Mouse (Mus musculus): ENCODE measurements around the gene Ublcp1. TPM values are rescaled to one million over a fixed set of nuclear protein-coding genes. Genes with fewer than 3 reads are reported as not detected.

The Ublcp1 gene
- 76.7 and 76.8 TPM in 2 replicates for polyA plus RNA-seq (2014; fragmentation: Nextera tagmentation; extraction: Ambion mirVana)

DNA sequence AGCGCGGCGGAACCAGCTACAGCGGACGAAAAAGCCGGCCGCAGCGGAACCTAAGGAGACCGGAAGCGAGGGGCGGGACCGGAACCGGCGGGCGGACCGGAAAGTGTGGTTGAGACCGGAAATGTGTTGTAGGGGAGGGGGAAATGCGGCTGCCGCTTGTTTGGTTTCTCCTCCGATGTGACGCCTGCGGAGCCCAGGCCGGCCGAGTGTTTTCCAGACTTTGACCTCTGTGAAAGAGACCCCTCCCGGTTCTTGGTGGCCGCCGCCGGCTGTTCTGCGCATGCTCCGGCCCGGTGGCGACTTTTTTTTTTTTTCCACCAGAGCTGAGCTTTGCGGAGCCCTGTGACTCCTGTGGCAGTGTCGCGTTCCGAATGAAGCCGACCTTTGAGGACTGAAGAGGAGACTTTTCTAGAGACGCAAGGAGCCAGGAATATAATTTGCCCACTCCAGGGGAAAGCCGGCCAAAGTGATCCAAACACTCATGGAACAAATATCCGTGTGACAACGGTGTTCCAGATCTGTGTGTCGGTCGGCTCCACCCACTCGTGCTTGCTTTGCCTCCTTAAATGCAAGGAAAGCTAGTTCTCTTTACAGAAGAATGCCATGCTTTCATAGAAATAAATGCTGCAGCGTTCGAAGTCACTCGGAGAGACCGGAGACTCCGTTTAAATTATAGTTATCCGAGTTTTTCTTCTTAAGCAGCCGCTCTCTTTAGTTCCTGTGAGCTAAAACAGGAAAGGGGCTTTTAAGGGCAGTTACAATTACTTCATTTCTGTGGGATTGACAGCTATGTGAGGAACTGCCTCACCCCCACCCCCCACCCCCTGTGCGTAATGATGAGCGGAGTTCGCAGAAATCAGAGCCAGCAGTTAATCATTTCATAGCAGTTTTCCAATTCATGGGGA, at the start of gene Ublcp1:
Gene Ublcp1, minus strand, starts transcription at position 67 of the 905 bp plus-strand sequence.
- Histone ChIP-seq H3K27me3 (ENCODE audit: control insufficient read depth, insufficient read depth, low read length) (no peaks in the 10 kb centered on the region), H3K4me2 (ENCODE audit: low read depth, severe bottlenecking) (peak within 1 kb of the TSS; percentile 93), H3K9ac (ENCODE audit: low read length) (peak within 1 kb of the TSS; percentile 83), H3K9me3 (ENCODE audit: control insufficient read depth, low read length) (no peaks in the 10 kb centered on the region), H3K27ac (replicated peaks; ENCODE audit: low read depth, low read length) (peak within 1 kb of the TSS; percentile 75), H3K4me3 (ENCODE audit: low read depth, low read length) (peak within 1 kb of the TSS; percentile 97), H3K36me3 (ENCODE audit: control insufficient read depth, insufficient read depth, low read length) (no peaks in the 10 kb centered on the region), H3K4me1 (ENCODE audit: control insufficient read depth, insufficient read depth, low read length) (peaks cover 6% of the 10 kb centered on the region; the same call in 1 of the 2 replicates)
- under 1% methylated on average over 54 of the region's 54 CpGs for WGBS
- ATAC-seq (ENCODE audit: insufficient number of reproducible peaks, low FRiP score, low TSS enrichment, low read depth) = peak; percentile 92
- peak; percentile 95 for DNase-seq (ENCODE audit: low spot score)

- H3K9me3 ChIP-seq (ENCODE audit: control insufficient read depth, low read length) = no peaks in the 10 kb centered on the region
- WGBS = under 1% methylated on average over 40 of the region's 61 CpGs
- ATAC-seq (ENCODE audit: insufficient number of reproducible peaks, low FRiP score, low TSS enrichment, low read depth) = peak; percentile 77
- no peaks in the 10 kb centered on the region for H3K36me3 ChIP-seq (ENCODE audit: control insufficient read depth, insufficient read depth, low read length)
- DNase-seq (ENCODE audit: low spot score) = peak; percentile 67
- H3K9ac ChIP-seq (ENCODE audit: low read length) = peak overlapping the region; percentile 96
- H3K4me1 ChIP-seq (ENCODE audit: control insufficient read depth, insufficient read depth, low read length) = 0 out of 2 replicates have a peak, but pooled peaks cover 4% of the 10 kb centered on the region
- H3K4me2 ChIP-seq (ENCODE audit: low read depth, severe bottlenecking) = peak overlapping the region; percentile 74
- no peaks in the 10 kb centered on the region for H3K27me3 ChIP-seq (ENCODE audit: control insufficient read depth, insufficient read depth, low read length)
- peak overlapping the region; percentile 96 for H3K4me3 ChIP-seq (ENCODE audit: low read depth, low read length)
- H3K27ac ChIP-seq (replicated peaks; ENCODE audit: low read depth, low read length) = peak overlapping the region; percentile 91
Measured at GRCm38 (mm10) chr11:44519096-44519949, 49.0 kb upstream of the Ublcp1 start.

GRCm38 (mm10) chr11:44518281-44519095, 48.2 kb upstream of the Ublcp1 start, which contains the start of gene Rnf145:
TSS of gene Rnf145 (plus strand) at chr11:44518964.
- ATAC-seq (ENCODE audit: insufficient number of reproducible peaks, low FRiP score, low TSS enrichment, low read depth) (peak; percentile 85; the same call in 1 of the 2 replicates), DNase-seq (ENCODE audit: low spot score) (peak; percentile 69)
- H3K9ac ChIP-seq (ENCODE audit: low read length) = peak within 1 kb of the TSS; percentile 96
- no peaks in the 10 kb centered on the region for H3K36me3 ChIP-seq (ENCODE audit: control insufficient read depth, insufficient read depth, low read length)
- no peaks in the 10 kb centered on the region for H3K27me3 ChIP-seq (ENCODE audit: control insufficient read depth, insufficient read depth, low read length)
- H3K4me1 ChIP-seq (ENCODE audit: control insufficient read depth, insufficient read depth, low read length) = 0 out of 2 replicates have a peak, but pooled peaks cover 4% of the 10 kb centered on the region
- 1% methylated on average over 67 of the region's 70 CpGs for whole genome bisulfite sequencing
- H3K27ac ChIP-seq (replicated peaks; ENCODE audit: low read depth, low read length) = peak within 1 kb of the TSS; percentile 91
- peak within 1 kb of the TSS; percentile 74 for H3K4me2 ChIP-seq (ENCODE audit: low read depth, severe bottlenecking)
- H3K9me3 ChIP-seq (ENCODE audit: control insufficient read depth, low read length) = no peaks in the 10 kb centered on the region
- H3K4me3 ChIP-seq (ENCODE audit: low read depth, low read length) = peak within 1 kb of the TSS; percentile 96

DNA sequence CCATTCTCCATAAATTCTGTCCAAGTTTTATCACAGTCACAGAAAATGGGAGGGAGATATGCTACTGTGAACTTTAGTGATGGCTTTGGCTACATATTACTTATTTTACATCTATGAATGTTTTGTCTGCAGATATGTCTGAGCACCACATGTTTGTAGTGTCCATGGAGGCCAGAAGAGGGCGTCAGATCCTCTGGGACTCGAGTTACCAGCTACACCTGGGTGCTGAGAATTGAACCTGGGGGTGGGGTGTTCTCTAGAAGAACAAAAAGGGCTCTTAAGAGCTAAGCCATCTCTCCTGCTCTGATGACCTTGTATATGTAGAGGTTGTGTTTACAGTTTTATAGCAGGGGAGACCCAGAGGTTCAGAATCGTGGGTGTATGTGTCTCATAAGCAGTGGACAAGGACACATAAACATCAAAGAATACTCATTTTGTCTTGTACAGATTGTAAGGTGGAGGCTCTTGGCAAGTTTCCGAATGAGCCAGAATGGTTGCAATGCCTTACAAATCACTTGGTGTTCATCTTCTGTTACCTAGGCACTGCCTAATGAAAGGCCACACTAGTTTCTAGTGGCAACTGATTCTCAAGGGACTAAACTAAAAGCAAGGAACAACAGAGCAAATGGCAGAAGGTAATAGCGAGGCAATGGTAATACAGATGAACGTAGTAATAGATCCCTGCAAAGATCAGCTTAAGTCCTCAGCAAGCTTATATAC, 47.4 kb upstream of the Ublcp1 start:
- 47% methylated on average over 6 of the region's 6 CpGs for WGBS
- no peak overlapping the region for H3K27ac ChIP-seq (replicated peaks; ENCODE audit: low read depth, low read length)
- no peak overlapping the region for H3K9ac ChIP-seq (ENCODE audit: low read length)
- DNase-seq (ENCODE audit: low spot score) (no peak), ATAC-seq (ENCODE audit: insufficient number of reproducible peaks, low FRiP score, low TSS enrichment, low read depth) (no peak)
- H3K36me3 ChIP-seq (ENCODE audit: control insufficient read depth, insufficient read depth, low read length) = no peaks in the 10 kb centered on the region
- H3K4me3 ChIP-seq (ENCODE audit: low read depth, low read length) = 0 out of 2 replicates have a peak overlapping the region, but pooled peaks have one; percentile 96
- peak overlapping the region; percentile 74 for H3K4me2 ChIP-seq (ENCODE audit: low read depth, severe bottlenecking)
- H3K27me3 ChIP-seq (ENCODE audit: control insufficient read depth, insufficient read depth, low read length) = no peaks in the 10 kb centered on the region
- H3K9me3 ChIP-seq (ENCODE audit: control insufficient read depth, low read length) = no peaks in the 10 kb centered on the region
- 0 out of 2 replicates have a peak, but pooled peaks cover 4% of the 10 kb centered on the region for H3K4me1 ChIP-seq (ENCODE audit: control insufficient read depth, insufficient read depth, low read length)

DNA sequence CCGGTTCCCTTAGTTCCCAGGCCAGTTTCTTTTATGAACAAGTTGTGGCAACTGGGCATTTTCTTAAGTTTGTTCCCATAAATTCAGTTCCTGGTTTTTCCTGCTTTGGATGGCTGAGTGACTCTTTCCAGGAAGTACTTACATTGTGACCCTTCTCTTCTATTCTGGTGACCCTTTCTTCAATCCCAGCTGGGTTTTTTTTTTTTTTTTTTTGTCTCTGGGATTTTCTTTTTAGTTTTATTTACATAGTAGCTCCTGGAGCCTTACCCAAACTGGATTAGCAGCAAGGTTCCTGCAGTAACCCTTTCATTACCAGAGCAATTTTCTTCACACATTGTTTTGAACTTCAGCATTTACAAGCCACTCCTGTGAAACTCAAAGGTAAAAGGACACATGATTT, 46.1 kb upstream of the Ublcp1 start:
- Histone ChIP-seq H3K36me3 (ENCODE audit: control insufficient read depth, insufficient read depth, low read length) (no peaks in the 10 kb centered on the region), H3K27ac (replicated peaks; ENCODE audit: low read depth, low read length) (no peak overlapping the region), H3K9me3 (ENCODE audit: control insufficient read depth, low read length) (no peaks in the 10 kb centered on the region), H3K4me3 (ENCODE audit: low read depth, low read length) (no peak overlapping the region), H3K27me3 (ENCODE audit: control insufficient read depth, insufficient read depth, low read length) (no peaks in the 10 kb centered on the region), H3K9ac (ENCODE audit: low read length) (no peak overlapping the region), H3K4me1 (ENCODE audit: control insufficient read depth, insufficient read depth, low read length) (0 out of 2 replicates have a peak, but pooled peaks cover 4% of the 10 kb centered on the region), H3K4me2 (ENCODE audit: low read depth, severe bottlenecking) (no peak overlapping the region)
- DNase-seq (ENCODE audit: low spot score) (no peak), ATAC-seq (ENCODE audit: insufficient number of reproducible peaks, low FRiP score, low TSS enrichment, low read depth) (no peak)
- 54% methylated on average over 1 of the region's 1 CpGs for WGBS

GRCm38 (mm10) chr11:44514666-44515065, 44.4 kb upstream of the Ublcp1 start:
- WGBS = 57% methylated on average over 2 of the region's 2 CpGs
- Histone ChIP-seq H3K4me3 (ENCODE audit: low read depth, low read length) (no peak overlapping the region), H3K27me3 (ENCODE audit: control insufficient read depth, insufficient read depth, low read length) (no peaks in the 10 kb centered on the region), H3K36me3 (ENCODE audit: control insufficient read depth, insufficient read depth, low read length) (no peaks in the 10 kb centered on the region), H3K9ac (ENCODE audit: low read length) (no peak overlapping the region), H3K4me1 (ENCODE audit: control insufficient read depth, insufficient read depth, low read length) (no peaks in the 10 kb centered on the region), H3K27ac (replicated peaks; ENCODE audit: low read depth, low read length) (no peak overlapping the region), H3K9me3 (ENCODE audit: control insufficient read depth, low read length) (no peaks in the 10 kb centered on the region), H3K4me2 (ENCODE audit: low read depth, severe bottlenecking) (no peak overlapping the region)
- DNase-seq (ENCODE audit: low spot score) (no peak), ATAC-seq (ENCODE audit: insufficient number of reproducible peaks, low FRiP score, low TSS enrichment, low read depth) (no peak)

DNA sequence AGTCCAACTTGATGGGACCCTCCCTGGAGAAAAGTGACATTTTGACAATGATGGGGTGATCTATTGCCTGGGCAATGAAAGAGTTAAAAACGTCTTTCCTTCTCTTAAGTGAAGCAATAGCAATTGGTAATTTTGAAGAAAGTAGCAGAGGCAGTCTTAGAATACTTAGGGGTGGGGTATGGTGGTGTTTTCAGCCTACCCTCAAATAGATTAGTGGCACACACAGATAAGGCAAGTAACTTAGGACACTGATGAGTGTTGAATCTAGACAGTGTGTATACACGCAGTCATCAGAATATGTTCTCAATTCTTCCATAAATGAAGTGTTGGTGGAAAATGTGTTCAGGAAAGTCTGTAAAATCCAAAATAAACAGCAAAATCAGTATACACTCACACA, 42.7 kb upstream of the Ublcp1 start:
- no peak overlapping the region for H3K9ac ChIP-seq (ENCODE audit: low read length)
- no peak overlapping the region for H3K27ac ChIP-seq (replicated peaks; ENCODE audit: low read depth, low read length)
- H3K4me1 ChIP-seq (ENCODE audit: control insufficient read depth, insufficient read depth, low read length) = no peaks in the 10 kb centered on the region
- H3K9me3 ChIP-seq (ENCODE audit: control insufficient read depth, low read length) = no peaks in the 10 kb centered on the region
- no peaks in the 10 kb centered on the region for H3K27me3 ChIP-seq (ENCODE audit: control insufficient read depth, insufficient read depth, low read length)
- no peak for DNase-seq (ENCODE audit: low spot score)
- H3K36me3 ChIP-seq (ENCODE audit: control insufficient read depth, insufficient read depth, low read length) = no peaks in the 10 kb centered on the region
- no peak overlapping the region for H3K4me2 ChIP-seq (ENCODE audit: low read depth, severe bottlenecking)
- H3K4me3 ChIP-seq (ENCODE audit: low read depth, low read length) = no peak overlapping the region
- 75% methylated on average over 2 of the region's 2 CpGs for whole genome bisulfite sequencing
- ATAC-seq (ENCODE audit: insufficient number of reproducible peaks, low FRiP score, low TSS enrichment, low read depth) = no peak

All from limb, embryonic 11.5 days (tissue).